Mouse (Mus musculus) erythroblast, embryonic 14.5 days (primary cell): ENCODE results near the gene Usp30. TPM values are rescaled to one million over a fixed set of nuclear protein-coding genes. Genes with fewer than 3 reads are reported as not detected.

Experiments
- H3K27me3 ChIP-seq: 2 replicates; pipeline ENCODE4 v1.6.1; 2012; ENCODE audit warnings: inconsistent platforms; ENCODE audit not compliant: control insufficient read depth
- H3K36me3 ChIP-seq: 2 replicates; pipeline ENCODE4 v1.6.1; 2012; ENCODE audit warnings: mild to moderate bottlenecking, inconsistent platforms; ENCODE audit not compliant: control insufficient read depth
- H3K4me1 ChIP-seq: 2 replicates; pipeline ENCODE4 v1.6.1; 2012; ENCODE audit warnings: inconsistent platforms; ENCODE audit not compliant: control insufficient read depth
- H3K4me3 ChIP-seq: replicated peaks from 2 replicates; pipeline ENCODE3; 2012; ENCODE audit warnings: moderate library complexity, mild to moderate bottlenecking, inconsistent platforms
- H3K9me3 ChIP-seq: 2 replicates; pipeline ENCODE4 v1.6.1; 2012; ENCODE audit warnings: low read length, inconsistent platforms, mixed read lengths; ENCODE audit not compliant: control insufficient read depth
- GATA1 ChIP-seq: IDR thresholded peaks from 2 replicates; pipeline ENCODE4 v1.6.1; 2012; ENCODE audit warnings: low read length, inconsistent platforms, mixed read lengths
- TAL1 ChIP-seq: IDR thresholded peaks from 3 replicates; pipeline ENCODE4 v1.6.1; 2012; ENCODE audit warnings: low read length, inconsistent platforms, mixed read lengths
- polyA plus RNA-seq: library from polyadenylated mRNA; stranded (reverse); fragments of >175 nt; gene quantifications from 2 replicates; pipeline ENCODE4 v1.2.3, GENCODE M21; 2012

Usp30 gene
- polyA plus RNA-seq, 1 experiment = 0.10 TPM

DNA sequence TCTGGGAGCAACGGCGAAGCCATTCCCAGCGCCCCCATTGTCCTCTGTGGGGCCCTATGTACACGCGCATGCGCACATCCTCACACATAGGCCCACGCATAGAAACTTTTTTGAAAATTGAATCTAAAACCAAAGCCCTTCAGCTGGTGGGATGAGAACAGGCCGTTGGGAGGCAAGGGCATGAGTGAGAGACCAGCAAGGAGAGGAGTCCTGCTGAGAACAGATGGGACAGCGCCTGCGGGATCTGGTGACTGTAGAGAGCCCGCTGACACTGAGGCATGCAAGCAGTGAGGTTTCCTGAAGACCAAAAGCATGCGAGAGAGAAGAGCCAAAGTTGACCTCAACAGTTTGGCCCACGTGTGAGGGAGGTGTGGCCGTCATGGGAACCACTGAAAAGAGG is 20.2 kb downstream of the Usp30 start:
- Histone ChIP-seq H3K9me3 (no peaks in the 10 kb centered on the region), H3K4me3 (no peak overlapping the region), H3K27me3 (peaks cover 3% of the 10 kb centered on the region), H3K4me1 (no peaks in the 10 kb centered on the region), H3K36me3 (no peaks in the 10 kb centered on the region)
- TF ChIP-seq GATA1 (no peak), TAL1 (no peak)

DNA sequence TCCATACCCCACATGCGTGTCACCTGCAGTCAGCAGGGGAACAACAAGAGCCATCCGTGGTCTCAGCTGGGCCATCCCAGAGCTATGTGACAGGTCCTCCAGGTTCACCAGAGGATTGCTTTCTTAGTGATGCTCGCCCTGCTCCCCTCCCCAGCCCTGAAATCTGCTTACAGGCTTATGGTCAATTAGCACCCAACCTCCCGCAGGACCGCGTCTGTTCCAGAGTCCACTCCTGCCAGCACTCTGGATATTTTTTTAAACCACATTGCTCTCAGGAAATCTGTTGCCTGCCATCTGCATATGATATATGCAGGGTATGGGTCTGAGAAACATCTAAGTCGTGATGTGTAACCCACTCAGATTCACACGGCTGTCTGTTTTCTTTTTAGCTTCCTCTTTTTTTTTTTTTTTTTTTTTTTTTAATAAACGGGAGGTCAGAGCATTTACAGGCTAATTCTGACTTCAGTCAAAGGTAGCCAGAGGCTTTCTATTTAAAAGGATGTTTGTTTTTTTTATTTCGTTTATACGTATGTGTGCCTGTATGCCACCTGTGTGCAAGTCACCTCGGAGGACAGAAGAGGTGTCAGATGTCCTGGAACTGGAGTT is 22.7 kb downstream of the Usp30 start:
- H3K27me3 ChIP-seq = peaks cover 21% of the 10 kb centered on the region
- no peaks in the 10 kb centered on the region for H3K9me3 ChIP-seq
- no peak for TF ChIP-seq GATA1
- no peak for TF ChIP-seq TAL1

DNA sequence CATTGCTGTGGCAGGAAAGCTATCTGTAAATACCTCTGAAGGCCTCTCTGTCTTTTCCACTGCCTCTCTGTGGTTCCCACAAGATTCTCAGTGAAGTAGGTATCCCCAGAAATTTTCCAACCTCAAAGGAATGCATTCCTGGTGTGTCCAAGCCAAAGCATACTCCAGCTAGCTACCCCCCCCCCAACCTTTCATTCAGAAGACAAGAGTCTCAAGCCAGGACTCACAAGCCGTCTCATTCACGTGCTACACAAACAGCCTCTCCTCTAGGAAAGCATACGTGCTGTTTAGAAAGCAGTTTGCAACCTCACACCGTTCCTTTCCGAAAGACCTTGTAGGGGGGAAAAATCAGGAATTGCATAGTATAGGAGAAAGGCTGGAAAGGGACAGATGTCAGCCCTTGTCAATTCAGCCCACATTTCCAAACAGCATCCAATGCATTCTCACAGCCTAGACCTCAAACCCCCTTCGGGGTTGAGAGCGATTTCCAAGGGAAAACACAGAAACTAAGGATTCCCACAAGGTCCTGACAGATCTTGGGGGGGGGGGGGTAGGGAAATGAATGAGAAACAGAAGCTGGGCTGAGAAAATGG is 25.3 kb downstream of the Usp30 start:
- TF ChIP-seq TAL1 = no peak
- TF ChIP-seq GATA1 = no peak
- Histone ChIP-seq H3K4me1 (no peaks in the 10 kb centered on the region), H3K4me3 (no peak overlapping the region), H3K27me3 (peaks cover 24% of the 10 kb centered on the region), H3K9me3 (no peaks in the 10 kb centered on the region), H3K36me3 (no peaks in the 10 kb centered on the region)

More for the DNA sequence above, 22.7 kb downstream of the Usp30 start:
- Histone ChIP-seq H3K4me3 (no peak overlapping the region), H3K36me3 (no peaks in the 10 kb centered on the region), H3K4me1 (no peaks in the 10 kb centered on the region)

DNA sequence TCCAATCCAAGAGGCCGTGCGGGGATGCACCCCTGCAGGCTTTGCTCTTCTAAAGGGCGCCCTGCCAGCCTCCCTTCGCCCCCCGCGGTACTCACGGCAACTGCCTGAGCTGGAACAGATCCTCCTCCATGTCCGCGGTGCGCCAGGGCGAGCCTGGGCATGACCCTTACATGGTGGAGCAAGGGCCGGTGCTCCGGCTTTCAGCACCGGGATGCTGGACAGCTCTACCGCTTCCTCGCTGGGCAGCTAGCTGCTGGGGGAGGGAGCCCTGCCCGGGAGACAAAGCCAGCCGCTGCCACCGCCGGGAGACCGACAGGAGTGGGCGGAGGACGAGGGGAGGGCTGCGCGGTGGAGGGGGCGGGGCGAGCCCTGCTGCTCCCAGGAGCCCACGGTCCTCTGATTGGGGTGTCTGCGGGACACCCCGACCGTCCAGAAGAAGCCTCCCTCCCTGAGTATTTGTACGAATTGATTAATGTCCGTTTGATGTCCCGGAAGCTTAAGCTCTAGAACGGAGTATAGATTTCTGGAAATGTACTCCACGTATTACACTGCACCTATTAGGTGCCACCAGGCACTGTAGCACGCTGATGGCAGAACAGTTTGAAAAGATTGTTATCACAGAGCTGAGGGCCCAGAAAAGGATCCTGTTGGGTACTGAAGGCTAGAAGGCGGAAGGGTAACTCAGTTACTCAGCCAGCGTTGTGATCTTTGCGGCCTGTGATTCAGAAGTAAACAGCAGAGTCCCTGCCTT is 26.0 kb downstream of the Usp30 start, which contains the start of gene Svop:
TSS of gene Svop (minus strand) at position 514 of the 751 bp plus-strand sequence.
- H3K27me3 ChIP-seq = peaks cover 24% of the 10 kb centered on the region
- TF ChIP-seq GATA1 (no peak), TAL1 (no peak)
- H3K36me3 ChIP-seq = no peaks in the 10 kb centered on the region
- H3K4me3 ChIP-seq = no peak within 1 kb of the TSS
- H3K4me1 ChIP-seq = no peaks in the 10 kb centered on the region
- H3K9me3 ChIP-seq = no peaks in the 10 kb centered on the region

DNA sequence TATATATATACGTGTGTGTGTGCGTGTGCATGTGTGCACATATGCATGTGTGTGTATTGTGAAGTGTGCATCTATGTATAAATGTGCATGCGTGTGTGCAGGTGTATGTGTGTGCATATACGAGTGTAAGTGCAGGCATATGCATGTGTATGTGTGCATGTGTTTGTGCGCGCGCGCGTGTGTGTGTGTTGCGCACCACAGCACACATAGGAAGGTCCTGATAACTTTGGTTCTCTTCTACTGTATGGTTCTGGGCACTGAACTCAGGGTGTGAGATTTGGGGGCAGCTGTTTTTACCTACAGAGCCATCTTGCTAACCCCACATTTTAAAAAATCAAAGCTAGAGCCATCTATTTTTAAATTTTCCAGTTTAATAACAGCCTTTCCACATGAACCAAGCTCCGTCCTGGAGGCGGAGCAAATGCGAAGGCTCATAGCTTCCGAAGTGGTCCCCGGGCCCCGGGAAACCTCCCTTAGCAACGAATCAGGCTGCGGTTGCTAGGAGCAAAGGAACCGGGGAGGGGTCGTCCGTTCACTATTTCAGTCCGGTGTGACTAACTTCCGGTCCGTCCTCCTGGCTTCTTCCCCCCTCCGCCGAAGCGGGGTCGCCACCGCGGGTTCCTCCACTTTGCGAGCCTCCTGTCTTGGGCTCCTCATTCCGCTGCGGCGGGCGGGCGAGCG is 34.6 kb downstream of the Usp30 start:
- TF ChIP-seq TAL1 (no peak), GATA1 (no peak)
- Histone ChIP-seq H3K27me3 (peaks cover 22% of the 10 kb centered on the region), H3K36me3 (peaks cover 9% of the 10 kb centered on the region), H3K9me3 (no peaks in the 10 kb centered on the region), H3K4me3 (peak overlapping the region; percentile 71), H3K4me1 (peaks cover 17% of the 10 kb centered on the region)

DNA sequence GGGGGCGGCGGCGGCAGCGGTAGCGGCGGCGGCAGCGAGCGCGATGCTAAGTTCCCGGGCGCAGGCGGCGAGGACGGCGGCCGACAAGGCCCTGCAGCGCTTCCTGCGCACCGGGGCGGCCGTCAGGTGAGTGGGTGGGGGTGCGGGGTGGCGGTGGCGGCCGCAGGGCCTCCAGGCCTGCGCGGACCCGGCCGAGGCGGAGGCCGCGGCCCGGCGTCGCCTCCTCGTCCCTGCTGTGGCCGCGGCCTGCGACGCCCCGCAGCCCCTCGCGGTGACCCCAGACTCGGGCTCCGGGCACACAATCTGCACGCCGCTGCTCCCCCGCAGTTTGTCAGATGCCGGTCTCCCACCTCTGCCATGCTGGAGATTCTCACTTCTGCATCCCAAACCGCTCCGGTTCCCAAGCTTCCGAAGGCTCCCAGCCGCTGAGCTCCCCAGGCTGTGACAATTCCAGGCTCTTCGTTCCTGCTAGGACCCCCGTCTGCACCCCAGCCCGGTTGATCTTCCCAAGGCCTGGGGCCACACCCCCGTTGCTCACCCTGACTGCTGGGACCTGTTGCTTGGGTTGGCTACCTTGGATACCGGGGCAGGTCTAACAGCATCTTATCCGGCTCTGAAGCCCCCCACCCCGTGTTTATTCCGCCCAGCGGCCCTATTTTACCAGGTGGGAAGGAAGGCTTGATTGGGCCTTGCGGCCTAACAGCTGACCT is 35.3 kb downstream of the Usp30 start:
- peaks cover 15% of the 10 kb centered on the region for H3K36me3 ChIP-seq
- H3K9me3 ChIP-seq = no peaks in the 10 kb centered on the region
- peaks cover 19% of the 10 kb centered on the region for H3K27me3 ChIP-seq
- H3K4me3 ChIP-seq = peak overlapping the region; percentile 71
- TF ChIP-seq GATA1 = no peak
- no peak for TF ChIP-seq TAL1
- H3K4me1 ChIP-seq = peaks cover 17% of the 10 kb centered on the region

DNA sequence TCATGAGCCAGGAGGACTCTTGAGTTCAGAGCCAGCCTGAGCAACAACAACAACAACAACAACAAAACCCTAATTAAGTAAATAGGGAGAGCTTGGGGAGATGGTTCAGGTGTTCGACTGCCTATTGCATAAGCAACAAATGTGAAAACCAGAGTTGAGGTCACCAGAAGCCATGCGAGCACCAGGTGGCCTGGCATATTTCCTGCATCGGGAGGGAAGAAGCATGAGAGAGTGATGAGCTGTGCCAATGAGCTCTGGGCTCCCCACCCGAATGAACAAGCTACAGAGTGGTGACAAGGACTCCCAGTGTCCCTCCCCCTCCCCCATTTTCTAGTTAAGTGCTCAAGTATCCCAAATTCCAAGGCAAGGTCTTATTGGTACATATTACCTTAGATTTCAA is 36.6 kb downstream of the Usp30 start:
- Histone ChIP-seq H3K4me3 (no peak overlapping the region), H3K4me1 (peaks cover 17% of the 10 kb centered on the region), H3K9me3 (no peaks in the 10 kb centered on the region), H3K36me3 (peaks cover 28% of the 10 kb centered on the region), H3K27me3 (peaks cover 19% of the 10 kb centered on the region)
- TF ChIP-seq TAL1 = no peak
- no peak for TF ChIP-seq GATA1

DNA sequence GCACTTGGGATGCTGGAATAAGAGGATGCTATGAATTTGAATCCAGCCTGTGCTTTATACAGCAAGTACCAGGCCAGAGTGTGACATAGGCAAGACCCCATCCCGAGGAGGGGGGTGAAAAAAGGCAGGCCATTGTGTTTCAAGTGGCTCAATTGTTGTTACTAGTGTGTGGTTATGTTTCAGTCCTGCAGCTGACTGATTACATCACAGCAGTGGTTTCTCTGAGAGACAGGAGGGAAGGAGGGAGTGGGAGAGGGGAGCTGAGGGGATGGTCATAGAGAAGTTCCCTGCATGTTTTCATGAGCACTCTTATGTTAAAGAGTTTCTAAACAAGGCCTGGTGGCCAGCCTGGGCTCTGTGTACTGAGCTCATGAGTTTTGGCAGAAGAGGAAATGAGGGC is 37.5 kb downstream of the Usp30 start:
- Histone ChIP-seq H3K4me1 (peaks cover 17% of the 10 kb centered on the region), H3K9me3 (no peaks in the 10 kb centered on the region), H3K27me3 (peaks cover 17% of the 10 kb centered on the region), H3K4me3 (no peak overlapping the region), H3K36me3 (peaks cover 34% of the 10 kb centered on the region)
- no peak for TF ChIP-seq GATA1
- TF ChIP-seq TAL1 = no peak
